Mouse (Mus musculus) adipose tissue, adult 10 weeks (tissue): ENCODE measurements around the gene Fam32a. TPM values are rescaled to one million over a fixed set of nuclear protein-coding genes. Genes with fewer than 3 reads are reported as not detected.

Experiments used
- polyA plus RNA-seq: library from polyadenylated mRNA; stranded (reverse); fragments of 350-450 nt; fragmentation: Illumina TruSeq; extraction: RNeasy Lipid Tissue Mini Kit (QIAGEN cat#74804); gene quantifications from one replicate; pipeline ENCODE4 v1.2.3, GENCODE M21; 2014; ENCODE audit warnings: low read depth, low replicate concordance

Fam32a gene
- 55.7 TPM for polyA plus RNA-seq

GRCm38 (mm10) chr8:72219541-72220363 lies at the start of gene Fam32a:
Gene Fam32a (plus strand): TSS chr8:72219730.

GRCm38 (mm10) chr8:72189417-72190214 lies 29.9 kb upstream of the Fam32a start, which contains the start of gene Hsh2d:
Gene Hsh2d (plus strand): TSS chr8:72189638.

GRCm38 (mm10) chr8:72212751-72213150 lies 6.8 kb upstream of the Fam32a start, which contains the start of gene Cib3:
Gene Cib3 (minus strand): TSS chr8:72212837.

GRCm38 (mm10) chr8:72213536-72213935 lies 6.0 kb upstream of the Fam32a start, which contains the start of gene Gm11034:
Gene Gm11034 (minus strand): TSS chr8:72213636.

GRCm38 (mm10) chr8:72239499-72240402 lies 20.2 kb downstream of the Fam32a start, which contains the start of gene Ap1m1:
Gene Ap1m1 (plus strand): TSS chr8:72240018.

Other genes with a start within 250 kb of the Fam32a start
- gene Cyp4f18, start 210.1 kb upstream of the Fam32a start, polyA plus RNA-seq = 4.9 TPM
- not detected for gene Olfr372, start 178.5 kb upstream of the Fam32a start, polyA plus RNA-seq
- not detected for gene Olfr373, start 136.6 kb upstream of the Fam32a start, polyA plus RNA-seq
- gene Olfr374, start 112.7 kb upstream of the Fam32a start, polyA plus RNA-seq = not detected
- 141 TPM for gene Tpm4, start 84.8 kb upstream of the Fam32a start, polyA plus RNA-seq
- 56.7 TPM for gene Rab8a, start 58.5 kb upstream of the Fam32a start, polyA plus RNA-seq
- gene Hsh2d, start 30.1 kb upstream of the Fam32a start, polyA plus RNA-seq = 0.17 TPM
- 0.47 TPM for gene Cib3, start 6.9 kb upstream of the Fam32a start, polyA plus RNA-seq
- gene Gm11034, start 6.1 kb upstream of the Fam32a start, polyA plus RNA-seq = not detected
- 41.0 TPM for gene Ap1m1, start 20.3 kb downstream of the Fam32a start, polyA plus RNA-seq
- gene Gm10282, start 85.5 kb downstream of the Fam32a start, polyA plus RNA-seq = 6.0 TPM
- 31.2 TPM for gene Klf2, start 99.3 kb downstream of the Fam32a start, polyA plus RNA-seq
- 48.7 TPM for gene Eps15l1, start 201.7 kb downstream of the Fam32a start, polyA plus RNA-seq
- gene Calr3, start 224.1 kb downstream of the Fam32a start, polyA plus RNA-seq = 5.5 TPM
- gene 1700030K09Rik, start 224.2 kb downstream of the Fam32a start, polyA plus RNA-seq = 9.1 TPM